Mouse (Mus musculus) CD8-positive naive resting alpha-beta T cell, adult 2 months (primary cell): ENCODE data around the gene Vmn1r157.
"Not testable (repeated sequence)": the region's sequence is repeated elsewhere in the genome, so short reads cannot be mapped to it uniquely, and the experiment has no call there.

Experiments
- DNase-seq, 2 experiments: peaks; one replicate each; pipeline ENCODE4 v3.0.0; 2022; ENCODE audit warnings: low read depth in 2 of 2, low spot score in 2 of 2

Vmn1r157 gene

DNA sequence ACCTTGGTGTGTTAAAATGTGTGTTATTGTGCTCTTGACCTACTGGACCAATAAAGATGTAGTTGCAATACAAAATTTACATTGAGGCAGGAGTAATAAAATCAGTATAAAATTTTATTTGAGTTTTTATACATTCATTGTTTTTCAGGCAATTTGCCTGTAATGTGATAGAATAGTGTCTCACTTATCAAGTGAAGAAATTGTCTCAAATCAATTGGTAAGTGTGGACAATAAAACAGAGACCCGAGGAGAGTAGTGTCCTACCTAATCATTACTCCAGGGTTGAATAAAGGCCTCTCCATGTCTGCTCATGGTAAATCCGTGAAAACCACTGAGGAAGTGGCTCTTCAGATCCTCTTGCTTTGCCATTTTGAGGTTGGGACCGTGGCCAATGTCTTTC is at the start of gene Vmn1r157:
Gene Vmn1r157, plus strand, starts transcription at position 301 of the 400 bp plus-strand sequence.
- DNase-seq = not testable (repeated sequence)

DNA sequence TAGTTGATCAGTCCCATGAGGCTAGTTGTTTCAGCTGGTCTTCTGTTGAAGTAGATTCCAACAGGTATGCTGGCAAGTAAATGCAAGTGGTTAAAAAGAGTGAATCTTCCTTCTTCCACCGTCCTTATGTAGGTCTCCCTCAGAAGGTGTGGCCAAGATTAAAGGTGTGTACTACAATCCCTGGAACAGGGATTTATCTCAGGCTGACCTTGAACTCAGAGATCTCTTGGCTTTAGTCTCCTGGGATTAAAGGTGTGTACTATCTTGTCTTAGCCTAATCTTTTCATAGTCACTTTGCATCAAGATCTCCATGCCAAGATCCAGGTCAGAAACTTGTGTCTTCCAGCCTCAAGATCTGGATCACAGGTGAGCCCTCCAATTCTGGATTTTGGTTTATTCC is 41.9 kb upstream of the Vmn1r157 start, which contains the start of gene Gm4567:
Gene Gm4567, minus strand, starts transcription at position 101 of the 400 bp plus-strand sequence.
- not testable (repeated sequence) for DNase-seq

DNA sequence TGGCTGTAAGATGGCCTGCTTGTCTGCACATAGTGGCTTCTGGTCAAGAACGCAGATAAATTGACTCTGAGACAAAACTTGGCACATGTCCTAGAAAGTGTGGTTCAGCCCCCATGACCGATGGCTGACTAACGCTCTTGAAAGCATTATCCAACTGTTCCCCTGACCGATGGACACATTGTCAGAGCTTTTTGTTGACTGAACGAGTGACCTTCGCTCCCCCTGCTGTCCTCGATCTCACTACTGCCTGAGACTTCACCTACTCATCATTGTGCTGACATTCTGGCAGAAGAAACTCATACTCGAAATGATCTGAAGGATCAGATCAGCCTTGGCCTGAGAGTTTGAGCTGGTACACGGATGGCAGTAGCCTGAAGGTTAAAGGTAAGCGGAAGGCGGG is 14.5 kb downstream of the Vmn1r157 start:
- DNase-seq = not testable (repeated sequence)

DNA sequence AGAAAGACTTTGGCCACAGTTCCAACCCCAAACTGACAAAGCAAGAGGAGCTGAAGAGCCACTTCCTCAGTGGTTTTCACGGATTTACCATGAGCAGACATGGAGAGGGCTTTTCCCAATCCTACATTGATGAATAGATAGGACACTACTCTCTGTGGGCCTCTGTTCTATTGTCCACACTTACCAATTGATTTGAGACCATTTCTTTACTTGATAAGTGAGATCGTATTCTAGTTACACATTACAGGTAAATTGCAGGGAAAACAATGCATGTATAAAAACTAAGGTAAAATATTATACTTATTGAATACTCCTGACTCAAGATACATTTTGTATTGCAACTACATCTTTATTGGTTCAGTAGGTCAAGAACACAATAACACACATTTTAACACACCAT is 29.2 kb downstream of the Vmn1r157 start, which contains the start of gene Vmn1r158:
Gene Vmn1r158, minus strand, starts transcription at position 101 of the 400 bp plus-strand sequence.
- DNase-seq = not testable (repeated sequence)
